Mouse (Mus musculus): ENCODE measurements at regions not wholly inside any gene's neighbourhood (a gene's known extent, or its start where the extent isn't known, plus 50 kb on each side); places are given as distances from the start of the nearest gene placed in this dataset.
A peak's percentile ranks its signal among the peaks of the same experiment; 100 is the strongest.
"Not testable (repeated sequence)": the region's sequence is repeated elsewhere in the genome, so short reads cannot be mapped to it uniquely, and the experiment has no call there.

DNA sequence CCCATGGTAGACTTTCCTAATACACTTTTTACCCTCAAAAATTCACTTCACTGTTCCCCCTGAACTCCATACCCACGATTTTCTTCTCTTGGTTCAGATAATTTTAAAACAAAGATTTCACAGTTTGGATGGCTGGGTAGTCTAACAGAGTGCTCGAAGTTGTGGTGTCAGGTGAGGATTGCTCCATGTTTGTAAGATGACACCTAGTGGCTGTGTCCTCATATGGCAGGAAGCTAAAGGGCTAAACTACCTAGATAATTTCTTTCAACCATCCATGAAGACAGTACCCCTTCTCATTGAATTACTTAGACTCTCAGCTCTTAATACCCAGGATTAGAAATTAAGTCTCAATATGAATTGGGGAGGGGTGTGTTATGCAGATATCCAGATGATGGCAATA lies 708.9 kb upstream of the Cypt1 start:
- peak in 1 of 2 experiments; percentile 3 for DNase-seq

GRCm38 (mm10) chrX:15846119-15846877 lies 676.4 kb upstream of the Cypt1 start:
- DNase-seq, result not testable (repeated sequence)

All from adrenal gland, postnatal 36 days (tissue).